Mouse (Mus musculus): Measurements from ENCODE around the gene Oprm1.
"Not testable (repeated sequence)": the region's sequence is repeated elsewhere in the genome, so short reads cannot be mapped to it uniquely, and the experiment has no call there.

Gene Oprm1

GRCm38 (mm10) chr10:6977843-6978242 is 219.5 kb downstream of the Oprm1 start:
- in situ Hi-C loops (cut with MseI, MboI), result no loop called here

- in situ Hi-C loops (cut with MseI, MboI), result no loop called here
Measured at GRCm38 (mm10) chr10:6978733-6979132, 220.4 kb downstream of the Oprm1 start.

GRCm38 (mm10) chr10:6979216-6979615 is 220.9 kb downstream of the Oprm1 start:
- in situ Hi-C loops (cut with MseI, MboI), result no loop called here

GRCm38 (mm10) chr10:6979789-6980188 is 221.5 kb downstream of the Oprm1 start:
- in situ Hi-C loops (cut with MseI, MboI), result no loop called here

GRCm38 (mm10) chr10:6980236-6980635 is 221.9 kb downstream of the Oprm1 start:
- in situ Hi-C loops (cut with MseI, MboI), result no loop called here

GRCm38 (mm10) chr10:6982751-6983151 is 224.4 kb downstream of the Oprm1 start:
- in situ Hi-C loops (cut with MseI, MboI), result no loop called here

- in situ Hi-C loops (cut with MseI, MboI), result no loop called here
Measured at GRCm38 (mm10) chr10:6983431-6983830, 225.1 kb downstream of the Oprm1 start.

GRCm38 (mm10) chr10:6986246-6986645 is 227.9 kb downstream of the Oprm1 start:
- in situ Hi-C loops (cut with MseI, MboI), result no loop called here

- in situ Hi-C loops (cut with MseI, MboI), result no loop called here
Measured at GRCm38 (mm10) chr10:6987399-6988098, 229.2 kb downstream of the Oprm1 start.

GRCm38 (mm10) chr10:6988555-6988954 is 230.2 kb downstream of the Oprm1 start:
- in situ Hi-C loops (cut with MseI, MboI), result no loop called here

- in situ Hi-C loops (cut with MseI, MboI), result no loop called here
Measured at GRCm38 (mm10) chr10:6996895-6997294, 238.6 kb downstream of the Oprm1 start.

- in situ Hi-C loops (cut with MseI, MboI), result no loop called here
Measured at GRCm38 (mm10) chr10:6998576-6999250, 240.4 kb downstream of the Oprm1 start.

GRCm38 (mm10) chr10:6999355-6999754 is 241.0 kb downstream of the Oprm1 start:
- in situ Hi-C loops (cut with MseI, MboI), result no loop called here

GRCm38 (mm10) chr10:7003898-7004297 is 245.6 kb downstream of the Oprm1 start:
- in situ Hi-C loops (cut with MseI, MboI), result not testable (repeated sequence)

- in situ Hi-C loops (cut with MseI, MboI), result no loop called here
Measured at GRCm38 (mm10) chr10:7004980-7005538, 246.8 kb downstream of the Oprm1 start.

GRCm38 (mm10) chr10:7010543-7010942 is 252.2 kb downstream of the Oprm1 start:
- in situ Hi-C loops (cut with MseI, MboI), result no loop called here

- in situ Hi-C loops (cut with MseI, MboI), result no loop called here
Measured at GRCm38 (mm10) chr10:7015199-7015598, 256.9 kb downstream of the Oprm1 start.

GRCm38 (mm10) chr10:7019781-7020386 is 261.6 kb downstream of the Oprm1 start:
- in situ Hi-C loops (cut with MseI, MboI), result no loop called here

- in situ Hi-C loops (cut with MseI, MboI), result no loop called here
Measured at GRCm38 (mm10) chr10:7020551-7020950, 262.2 kb downstream of the Oprm1 start.

- in situ Hi-C loops (cut with MseI, MboI), result no loop called here
Measured at GRCm38 (mm10) chr10:7025028-7025427, 266.7 kb downstream of the Oprm1 start.

- in situ Hi-C loops (cut with MseI, MboI), result no loop called here
Measured at GRCm38 (mm10) chr10:7033459-7033858, 275.2 kb downstream of the Oprm1 start.

GRCm38 (mm10) chr10:7035547-7035946 is 277.2 kb downstream of the Oprm1 start:
- in situ Hi-C loops (cut with MseI, MboI), result no loop called here

- in situ Hi-C loops (cut with MseI, MboI), result no loop called here
Measured at GRCm38 (mm10) chr10:7037194-7037593, 278.9 kb downstream of the Oprm1 start.
